Mouse (Mus musculus): ENCODE measurements at regions not wholly inside any gene's neighbourhood (a gene's known extent, or its start where the extent isn't known, plus 50 kb on each side); places are given as distances from the start of the nearest gene placed in this dataset.

DNA sequence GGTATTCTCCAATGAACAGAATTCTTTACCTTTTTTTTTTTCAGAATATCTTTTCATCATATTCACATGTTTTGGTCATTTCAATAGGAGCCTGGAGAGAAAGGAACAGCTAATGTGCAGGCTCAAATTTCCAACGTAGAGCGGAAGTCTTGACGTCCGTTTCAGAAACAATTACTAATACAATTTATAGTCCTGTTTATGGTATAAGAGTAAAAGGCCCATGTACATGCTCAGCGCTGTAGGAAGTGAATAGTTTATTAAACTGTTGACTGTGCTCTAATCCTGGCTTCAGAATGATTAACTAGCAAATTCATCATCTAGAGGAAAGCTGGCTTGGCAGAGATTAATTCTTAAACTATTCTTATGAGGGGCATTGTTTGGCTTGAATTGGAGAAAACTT is 142.1 kb downstream of the Pik3r1 start:
- no peak for DNase-seq (ENCODE audit: extremely low read depth, insufficient read length, low spot score)

DNA sequence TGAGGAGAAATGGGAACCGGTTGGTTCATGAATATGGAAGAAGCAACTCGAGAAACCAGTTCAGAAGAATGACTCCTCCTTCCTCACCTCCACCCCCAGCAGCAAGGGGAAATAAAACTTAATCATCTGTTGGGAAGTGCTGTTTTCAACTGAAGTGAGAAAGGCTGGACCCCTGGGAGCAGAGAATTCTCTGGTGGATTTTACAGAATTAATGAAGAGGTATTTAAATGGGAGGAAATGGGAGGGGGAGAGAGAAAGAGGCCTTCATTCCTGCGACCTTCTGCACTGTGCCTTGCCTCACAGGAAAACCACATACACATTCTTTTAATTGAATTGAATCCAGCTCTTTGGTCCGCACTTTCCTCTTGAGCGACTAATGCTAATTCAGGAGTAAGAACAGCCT is 143.8 kb downstream of the Pik3r1 start:
- DNase-seq (ENCODE audit: extremely low read depth, insufficient read length, low spot score), result no peak

DNA sequence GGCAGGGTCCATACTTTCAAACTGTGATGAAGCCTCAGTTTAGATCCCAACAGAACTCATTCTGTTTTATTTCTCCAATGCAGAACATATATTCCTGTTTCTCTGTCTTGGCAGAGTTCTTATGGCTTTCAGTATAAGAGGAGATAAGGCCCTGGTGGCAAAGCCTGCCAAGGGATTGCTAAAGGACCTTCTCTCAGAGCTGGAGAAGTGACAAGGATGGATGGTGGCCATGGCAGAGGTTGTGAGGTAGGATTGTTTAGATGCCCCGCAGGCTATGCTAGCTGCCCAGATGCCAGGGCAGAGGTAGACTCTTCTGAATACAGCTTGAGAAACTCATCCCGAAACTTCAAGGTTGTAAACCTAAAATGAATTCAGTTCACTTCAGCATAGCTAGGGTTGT is 145.4 kb downstream of the Pik3r1 start:
- no peak for DNase-seq (ENCODE audit: extremely low read depth, insufficient read length, low spot score)

GRCm38 (mm10) chr13:101620660-101621059 is 147.4 kb downstream of the Pik3r1 start:
- DNase-seq (ENCODE audit: extremely low read depth, insufficient read length, low spot score), result no peak

DNA sequence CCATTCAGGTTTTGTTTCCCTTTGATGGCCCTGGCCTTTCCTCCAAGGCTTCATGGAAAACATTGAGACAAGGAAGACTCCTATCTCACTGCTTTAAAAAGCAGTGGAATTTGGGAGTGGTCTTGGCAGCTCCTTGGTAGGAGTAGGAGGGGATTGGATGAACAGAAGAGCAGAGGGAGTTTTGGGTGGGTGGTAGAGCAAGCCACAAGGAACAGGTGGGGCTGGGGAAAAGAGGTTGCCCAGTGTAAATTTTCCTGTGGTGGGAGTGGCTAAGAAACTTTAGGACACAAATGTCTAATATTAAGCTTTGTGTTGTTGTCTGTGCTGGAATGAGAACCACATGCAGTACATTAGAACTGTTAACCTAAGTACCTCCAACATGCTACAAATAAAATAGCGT is 148.9 kb downstream of the Pik3r1 start:
- DNase-seq (ENCODE audit: extremely low read depth, insufficient read length, low spot score), result no peak

GRCm38 (mm10) chr13:101612786-101613185 is 155.2 kb downstream of the Pik3r1 start:
- no peak for DNase-seq (ENCODE audit: extremely low read depth, insufficient read length, low spot score)

GRCm38 (mm10) chr13:101611725-101612124 is 156.3 kb downstream of the Pik3r1 start:
- no peak for DNase-seq (ENCODE audit: extremely low read depth, insufficient read length, low spot score)

GRCm38 (mm10) chr13:101606184-101606730 is 161.8 kb downstream of the Pik3r1 start:
- DNase-seq (ENCODE audit: extremely low read depth, insufficient read length, low spot score), result no peak

- no peak for DNase-seq (ENCODE audit: extremely low read depth, insufficient read length, low spot score)
Observed at GRCm38 (mm10) chr13:101605685-101606084, 162.3 kb downstream of the Pik3r1 start.

DNA sequence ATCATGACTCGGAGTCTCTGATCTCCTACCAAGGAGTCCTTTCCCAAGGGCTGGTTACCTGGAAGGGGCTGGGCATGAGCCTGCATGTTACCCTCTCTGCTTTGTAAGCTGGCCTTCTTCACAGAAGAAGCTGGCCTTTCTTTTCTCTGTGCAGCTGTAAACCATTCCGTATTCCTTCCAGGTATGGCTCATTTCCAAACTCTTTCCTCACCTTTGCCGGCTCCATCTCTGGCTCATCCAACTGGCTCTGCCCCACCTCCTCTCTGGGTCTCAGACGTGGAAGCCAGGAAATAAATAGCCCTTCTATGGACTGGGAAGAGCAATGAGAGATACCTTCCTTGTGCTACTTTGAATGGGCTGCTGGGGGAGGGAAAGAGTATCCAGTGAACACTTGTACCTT is 163.0 kb downstream of the Pik3r1 start:
- DNase-seq (ENCODE audit: extremely low read depth, insufficient read length, low spot score), result no peak

DNA sequence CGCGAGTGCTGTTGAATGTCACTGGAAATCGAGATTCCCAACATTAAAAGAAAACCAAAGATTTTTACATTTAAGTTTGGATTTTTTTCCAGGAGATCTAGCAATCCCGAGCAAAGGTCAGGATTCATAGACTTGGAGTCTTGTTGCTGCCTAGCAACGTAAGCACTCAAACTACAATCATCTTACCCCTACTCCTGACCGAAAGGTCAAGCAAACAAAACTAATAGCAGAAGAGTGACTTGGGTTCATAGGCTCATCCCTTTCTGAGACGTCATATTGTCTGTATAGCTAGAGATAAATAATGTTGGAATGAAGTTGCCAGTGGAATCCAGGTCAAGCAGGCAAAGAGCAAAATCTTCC is 169.9 kb downstream of the Pik3r1 start:
- DNase-seq (ENCODE audit: extremely low read depth, insufficient read length, low spot score), result no peak

- no peak for DNase-seq (ENCODE audit: extremely low read depth, insufficient read length, low spot score)
Observed at GRCm38 (mm10) chr13:101597243-101598125, 170.5 kb downstream of the Pik3r1 start.

GRCm38 (mm10) chr13:101594511-101595175 is 173.4 kb downstream of the Pik3r1 start:
- DNase-seq (ENCODE audit: extremely low read depth, insufficient read length, low spot score), result no peak

GRCm38 (mm10) chr13:101592355-101592754 is 175.7 kb downstream of the Pik3r1 start:
- DNase-seq (ENCODE audit: extremely low read depth, insufficient read length, low spot score), result no peak

DNA sequence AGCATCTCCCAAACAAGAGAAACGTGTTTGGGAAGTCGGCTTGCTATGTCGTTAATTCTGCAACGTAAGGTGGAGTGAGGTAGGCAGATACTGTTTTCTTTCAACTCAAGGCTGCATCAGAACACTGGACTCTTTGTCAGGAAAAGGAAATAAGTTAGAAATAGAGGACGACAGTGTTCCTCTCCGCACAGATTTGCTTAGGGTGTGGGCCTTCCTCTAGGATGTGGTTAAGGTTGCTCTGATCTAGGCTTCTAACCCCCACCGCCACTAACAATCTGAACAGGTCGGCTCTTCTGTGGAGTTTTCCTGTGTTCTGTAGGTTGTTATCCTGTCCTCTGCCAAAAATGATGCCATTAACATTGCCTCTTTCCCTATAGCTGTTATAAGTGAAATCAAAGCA is 179.1 kb downstream of the Pik3r1 start:
- DNase-seq (ENCODE audit: extremely low read depth, insufficient read length, low spot score), result no peak

- no peak for DNase-seq (ENCODE audit: extremely low read depth, insufficient read length, low spot score)
Observed at GRCm38 (mm10) chr13:101586787-101587186, 181.2 kb downstream of the Pik3r1 start.

DNA sequence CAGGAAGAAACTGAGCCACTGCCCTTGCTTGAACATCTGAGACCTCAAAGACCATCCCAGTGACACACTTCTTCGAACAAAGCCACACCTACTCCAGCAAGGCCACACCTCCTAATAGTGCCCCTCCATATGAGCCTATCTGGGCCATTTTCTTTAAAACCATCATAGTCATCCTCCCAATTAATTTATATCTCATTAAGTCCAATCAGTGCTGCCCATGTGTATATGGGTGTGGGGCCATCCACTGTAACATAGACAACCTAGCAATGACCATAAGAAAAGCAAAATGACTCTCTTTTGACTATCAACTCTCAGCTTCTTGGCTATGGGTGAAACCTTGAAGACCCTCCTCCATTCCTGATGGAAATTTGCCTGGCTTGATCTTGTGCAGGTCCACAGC is 191.5 kb downstream of the Pik3r1 start:
- no peak for DNase-seq (ENCODE audit: extremely low read depth, insufficient read length, low spot score)

- no peak for DNase-seq (ENCODE audit: extremely low read depth, insufficient read length, low spot score)
Observed at GRCm38 (mm10) chr13:101572809-101573590, 195.0 kb downstream of the Pik3r1 start.

DNA sequence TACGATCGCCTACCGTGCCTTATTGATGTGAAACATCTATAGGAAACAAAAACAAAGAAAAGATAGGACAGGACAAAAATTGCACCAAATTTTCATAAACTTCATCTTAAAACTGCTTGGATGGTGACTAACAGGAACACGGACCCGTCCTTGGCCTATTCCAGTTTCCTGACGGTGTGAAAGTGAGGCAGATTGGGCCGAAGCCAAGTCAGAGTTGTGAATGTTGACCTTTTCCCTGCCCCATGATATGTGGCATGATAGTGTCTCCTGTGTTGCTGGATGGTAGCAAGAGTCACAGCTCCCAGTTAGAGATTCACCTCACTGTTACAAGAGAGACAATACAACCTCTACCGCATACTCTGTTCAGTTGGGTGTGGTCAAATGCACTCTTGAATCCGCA is 195.8 kb downstream of the Pik3r1 start:
- no peak for DNase-seq (ENCODE audit: extremely low read depth, insufficient read length, low spot score)

GRCm38 (mm10) chr13:101570034-101570433 is 198.0 kb downstream of the Pik3r1 start:
- no peak for DNase-seq (ENCODE audit: extremely low read depth, insufficient read length, low spot score)

DNA sequence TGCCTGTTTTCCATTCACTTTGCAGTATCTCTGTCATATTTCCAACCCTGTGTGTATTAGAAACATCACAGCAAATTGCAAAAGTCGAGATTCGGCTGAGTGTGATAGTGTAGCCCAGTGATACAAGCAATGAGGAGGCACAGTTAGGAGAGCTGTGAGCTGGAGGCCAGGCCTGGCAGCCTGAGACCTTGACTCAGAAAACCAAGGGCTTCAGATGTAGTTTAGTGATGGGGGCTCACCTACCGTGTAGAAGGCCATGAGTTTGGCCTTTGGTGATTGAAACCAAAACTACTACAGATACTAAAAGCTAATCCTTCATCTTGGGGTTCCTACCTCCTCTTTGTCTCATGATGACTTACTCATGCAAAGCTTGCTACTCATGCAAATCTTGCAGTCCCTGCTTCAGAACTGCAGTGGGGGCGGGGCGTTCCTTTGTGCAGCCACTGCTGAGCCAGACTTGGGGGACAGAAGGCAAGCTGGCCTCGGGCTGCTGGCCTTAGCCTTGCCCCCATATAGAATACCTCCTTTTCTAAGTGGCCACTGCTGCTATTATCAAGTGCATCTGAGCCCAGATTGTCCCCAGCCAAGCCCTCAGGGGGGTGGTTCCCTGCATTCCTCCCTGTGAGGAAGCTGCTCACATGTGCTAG is 198.9 kb downstream of the Pik3r1 start:
- DNase-seq (ENCODE audit: extremely low read depth, insufficient read length, low spot score), result no peak
